Mouse (Mus musculus) brain, adult 2 months (tissue): ENCODE results near the gene Nsfl1c.

Experiments
- DNase-seq: peaks from one replicate; pipeline ENCODE4 v3.0.0; 2011; ENCODE audit warnings: low read depth, low spot score

Nsfl1c gene

GRCm38 (mm10) chr2:151543063-151543895 is 49.3 kb downstream of the Nsfl1c start:
- DNase-seq: peak; percentile 83

GRCm38 (mm10) chr2:151544673-151545072 is 50.7 kb downstream of the Nsfl1c start:
- peak; percentile 82 for DNase-seq

GRCm38 (mm10) chr2:151546571-151546970 is 52.6 kb downstream of the Nsfl1c start:
- no peak for DNase-seq

GRCm38 (mm10) chr2:151549615-151550121 is 55.7 kb downstream of the Nsfl1c start:
- no peak for DNase-seq
